ENCODE assay signal across 20 mouse cellular contexts in the genomic region with DNA sequence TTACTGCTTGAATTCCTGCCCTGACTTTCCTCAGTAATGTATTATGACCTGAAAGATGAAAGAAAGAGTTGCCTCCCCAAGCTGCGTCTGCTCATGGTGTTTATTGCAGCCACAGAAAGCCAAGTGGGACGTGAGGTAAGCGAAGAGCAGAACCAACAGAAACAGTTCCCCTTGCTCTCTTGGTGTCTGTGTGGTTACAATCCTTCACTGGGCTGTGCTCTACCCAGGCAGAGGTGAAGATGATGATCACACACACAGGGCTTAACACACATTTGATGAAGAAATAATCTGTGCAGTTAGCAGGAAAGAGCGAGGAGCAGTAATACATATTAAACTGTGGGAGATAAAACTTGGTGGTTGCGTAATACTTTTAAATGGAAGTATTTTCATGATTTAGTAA.
"Had no signal": no experiment of that assay in that cellular context is flagged by ENCODE, and none has a peak within 500 bp of the region (broad histone marks: within the 10 kb centered on the region; RNA-seq: fewer than 3 reads in every experiment).

No protein-coding gene starts in this region.

- H3K4me3 ChIP-seq: liver, embryonic 13.5 days; liver, embryonic 15.5 days; lung, embryonic 15.5 days; megakaryocyte, embryonic 14.5 days; midbrain, embryonic 13.5 days; midbrain, embryonic 15.5 days; neural tube, embryonic 12.5 days; stomach, embryonic 15.5 days had no signal

- H3K9me3 ChIP-seq: liver, embryonic 13.5 days; liver, embryonic 15.5 days; lung, embryonic 15.5 days; megakaryocyte, embryonic 14.5 days; midbrain, embryonic 13.5 days; midbrain, embryonic 15.5 days; neural tube, embryonic 12.5 days; stomach, embryonic 15.5 days had no signal

- ATAC-seq: liver, postnatal 0 days; midbrain, embryonic 13.5 days; midbrain, embryonic 15.5 days had no signal

- H3K27me3 ChIP-seq: liver, embryonic 13.5 days; liver, embryonic 15.5 days; lung, embryonic 15.5 days; megakaryocyte, embryonic 14.5 days; midbrain, embryonic 13.5 days; midbrain, embryonic 15.5 days; neural tube, embryonic 12.5 days; stomach, embryonic 15.5 days had no signal

- H3K9ac ChIP-seq: liver, embryonic 13.5 days; liver, embryonic 15.5 days; liver, postnatal 0 days; lung, embryonic 15.5 days; midbrain, embryonic 13.5 days; midbrain, embryonic 15.5 days; neural tube, embryonic 12.5 days; stomach, embryonic 15.5 days had no signal

- DNase-seq: liver, embryonic 13.5 days; liver, postnatal 0 days; lung, adult 2 months; lung, postnatal 10 days; lung, postnatal 36 days; right cerebral cortex, postnatal 14 days; thymus, adult 2 months; thymus, postnatal 14 days; thymus, postnatal 4 days had no signal

- H3K4me2 ChIP-seq: liver, embryonic 11.5 days; liver, embryonic 13.5 days; liver, embryonic 15.5 days; lung, embryonic 15.5 days; midbrain, embryonic 11.5 days; midbrain, embryonic 13.5 days; midbrain, embryonic 15.5 days; neural tube, embryonic 12.5 days; stomach, embryonic 15.5 days had no signal

- H3K4me1 ChIP-seq: liver, embryonic 13.5 days; liver, embryonic 15.5 days; lung, embryonic 15.5 days; midbrain, embryonic 13.5 days; midbrain, embryonic 15.5 days; neural tube, embryonic 12.5 days; stomach, embryonic 15.5 days had no signal

- H3K36me3 ChIP-seq: liver, embryonic 13.5 days; liver, embryonic 15.5 days; lung, embryonic 15.5 days; midbrain, embryonic 13.5 days; midbrain, embryonic 15.5 days; neural tube, embryonic 12.5 days; stomach, embryonic 15.5 days had no signal

- H3K27ac ChIP-seq: liver, embryonic 13.5 days; liver, embryonic 15.5 days; lung, embryonic 15.5 days; macrophage; midbrain, embryonic 13.5 days; midbrain, embryonic 15.5 days; neural tube, embryonic 12.5 days; stomach, embryonic 15.5 days; stomach, postnatal 0 days had no signal
